8 mouse cellular contexts compared by ENCODE assay signal in genomic region chr7:132317036-132317541, GRCm38 (mm10). TPM values are rescaled to one million over a fixed set of nuclear protein-coding genes. Genes with fewer than 3 reads are reported as not detected.
DNase-seq lines count a peak whose midpoint lies in the region; ATAC-seq and TF ChIP-seq lines count a peak whose summit lies in the region.

Gene Chst15, minus strand, starts transcription at chr7:132317228.

- under 1% methylated on average over 34 of the region's 34 CpGs for WGBS in bone marrow, adult 2 months
- under 1% methylated on average over 34 of the region's 34 CpGs for WGBS in forebrain, embryonic 12.5 days
- under 1% methylated on average over 34 of the region's 34 CpGs for WGBS in lung, embryonic 14.5 days
- under 1% methylated on average over 34 of the region's 34 CpGs for WGBS in neural tube, embryonic 15.5 days

- no peaks in the 10 kb centered on the region for H3K9me3 ChIP-seq in forebrain, embryonic 12.5 days
- H3K9me3 ChIP-seq in lung, embryonic 14.5 days (ENCODE audit: low read depth, low read length) = no peaks in the 10 kb centered on the region
- H3K9me3 ChIP-seq in neural tube, embryonic 15.5 days (replicated peaks) = no peaks in the 10 kb centered on the region

- ATAC-seq in forebrain, embryonic 12.5 days (ENCODE audit: low FRiP score) = peak; percentile 54
- peak; percentile 69 to 74 for ATAC-seq in hematopoietic stem cell, adult 5-6 weeks (replicated peaks in 1 of 2; ENCODE audit: insufficient read depth in 1 of 2, low FRiP score in 2 of 2, low TSS enrichment in 1 of 2, low read depth in 1 of 2, poor library complexity in 2 of 2, severe bottlenecking in 2 of 2)
- peak; percentile 63 for ATAC-seq in lung, embryonic 14.5 days (ENCODE audit: insufficient read depth)
- peak; percentile 30 for ATAC-seq in neural tube, embryonic 15.5 days (ENCODE audit: low FRiP score)

- H3K4me1 ChIP-seq in bone marrow, adult 2 months (ENCODE audit: control insufficient read depth, insufficient read depth, low read length) = peaks cover 10% of the 10 kb centered on the region; the same call in 1 of the 2 replicates
- H3K4me1 ChIP-seq in forebrain, embryonic 12.5 days = peaks cover 40% of the 10 kb centered on the region
- H3K4me1 ChIP-seq in lung, embryonic 14.5 days (ENCODE audit: insufficient read depth) = peaks cover 17% of the 10 kb centered on the region
- peaks cover 49% of the 10 kb centered on the region for H3K4me1 ChIP-seq in neural tube, embryonic 15.5 days

- peak within 1 kb of the TSS; percentile 97 for H3K4me2 ChIP-seq in forebrain, embryonic 12.5 days
- peak within 1 kb of the TSS; percentile 99 for H3K4me2 ChIP-seq in lung, embryonic 14.5 days
- H3K4me2 ChIP-seq in neural tube, embryonic 15.5 days = peak within 1 kb of the TSS; percentile 81

- TF ChIP-seq POLR2A in bone marrow, adult 2 months (IDR thresholded peaks at IDR 0.05; ENCODE audit: borderline replicate concordance, control insufficient read depth, low read depth, low read length) = peak; percentile 65; the same call in 1 of the 2 replicates

- no peak for TF ChIP-seq CTCF in bone marrow, adult 2 months (IDR thresholded peaks at IDR 0.05; ENCODE audit: control insufficient read depth, insufficient read depth, low read length)
- TF ChIP-seq CTCF in lung, embryonic 14.5 days (IDR thresholded peaks at IDR 0.05; ENCODE audit: low read depth) = no peak; the same call in none of the 2 replicates

- peak within 1 kb of the TSS; percentile 98 for H3K27ac ChIP-seq in bone marrow, adult 2 months (ENCODE audit: control insufficient read depth, insufficient read depth, low read depth, low read length, poor library complexity)
- H3K27ac ChIP-seq in forebrain, embryonic 12.5 days = peak within 1 kb of the TSS; percentile 88
- peak within 1 kb of the TSS; percentile 77 for H3K27ac ChIP-seq in lung, embryonic 14.5 days (ENCODE audit: low read depth)
- H3K27ac ChIP-seq in neural tube, embryonic 15.5 days (replicated peaks) = peak within 1 kb of the TSS; percentile 90

- DNase-seq in CD8-positive naive resting alpha-beta T cell, adult 2 months (ENCODE audit: low read depth in 2 of 2, low spot score in 2 of 2) = peak; percentile 63 to 66
- no peak for DNase-seq in layer of hippocampus, adult 8-10 months (ENCODE audit: low spot score in 2 of 2)
- DNase-seq in lung, embryonic 14.5 days = peak; percentile 80
- DNase-seq in thymus, postnatal 0 days (ENCODE audit: low spot score) = peak; percentile 81

- peak within 1 kb of the TSS; percentile 80 for H3K9ac ChIP-seq in forebrain, embryonic 12.5 days
- peak within 1 kb of the TSS; percentile 82 for H3K9ac ChIP-seq in lung, embryonic 14.5 days
- peak within 1 kb of the TSS; percentile 75 for H3K9ac ChIP-seq in neural tube, embryonic 15.5 days (replicated peaks)

- peaks cover 7% of the 10 kb centered on the region; the same call in 1 of the 2 replicates for H3K27me3 ChIP-seq in forebrain, embryonic 12.5 days
- no peaks in the 10 kb centered on the region for H3K27me3 ChIP-seq in lung, embryonic 14.5 days (ENCODE audit: insufficient read depth, low read length)
- H3K27me3 ChIP-seq in neural tube, embryonic 15.5 days (replicated peaks) = no peaks in the 10 kb centered on the region

- no peaks in the 10 kb centered on the region for H3K36me3 ChIP-seq in forebrain, embryonic 12.5 days (replicated peaks)
- H3K36me3 ChIP-seq in lung, embryonic 14.5 days (ENCODE audit: insufficient read depth) = no peaks in the 10 kb centered on the region
- H3K36me3 ChIP-seq in neural tube, embryonic 15.5 days = no peaks in the 10 kb centered on the region

- H3K4me3 ChIP-seq in bone marrow, adult 2 months (replicated peaks; ENCODE audit: control insufficient read depth, low read depth, low read length) = peak within 1 kb of the TSS; percentile 91
- H3K4me3 ChIP-seq in forebrain, embryonic 12.5 days (replicated peaks) = peak within 1 kb of the TSS; percentile 79
- H3K4me3 ChIP-seq in lung, embryonic 14.5 days (ENCODE audit: low read depth, low read length) = peak within 1 kb of the TSS; percentile 78
- H3K4me3 ChIP-seq in neural tube, embryonic 15.5 days (replicated peaks) = peak within 1 kb of the TSS; percentile 87

RNA-seq across cellular contexts. Expression of gene Chst15, which starts in this region (rescaled TPM):
- polyA plus RNA-seq in bone marrow, adult 2 months (2011; ENCODE audit: insufficient read depth, insufficient read length, low replicate concordance, missing spikeins) = 14.3 and 34.6 TPM in 2 replicates
- polyA plus RNA-seq in forebrain, embryonic 12.5 days (2016; fragmentation: Nextera tagmentation; extraction: Ambion mirVana) = 13.8 and 15.6 TPM in 2 replicates
- total RNA-seq in hematopoietic stem cell, adult 5-6 weeks (2017) = 14.7 and 14.9 TPM in 2 replicates
- total RNA-seq in layer of hippocampus, adult 8-10 months (2022) = 10 to 100 TPM; 43.0 to 51.0 (median 47.8) TPM
- polyA plus RNA-seq in lung, embryonic 14.5 days (2014; fragmentation: Nextera tagmentation; extraction: Ambion mirVana) = 17.1 and 18.3 TPM in 2 replicates
- polyA plus RNA-seq in neural tube, embryonic 15.5 days (2015; fragmentation: Nextera tagmentation; extraction: Ambion mirVana) = 17.1 and 19.7 TPM in 2 replicates
- 5.9 and 8.2 TPM in 2 replicates for polyA plus RNA-seq in thymus, postnatal 0 days (2015; fragmentation: Nextera tagmentation; extraction: Ambion mirVana)

Comparison
In these comparisons a context has a peak if more than half of its experiments do, and no peak if none do; other contexts are left out.
1. DNase-seq: peak in CD8-positive naive resting alpha-beta T cell, adult 2 months (2 of 2), lung, embryonic 14.5 days (single experiment) and thymus, postnatal 0 days (single experiment); none in layer of hippocampus, adult 8-10 months (0 of 2).
2. Peak in every context shown above with its lines, with median percentiles within 50 percentile points of each other: H3K27ac ChIP-seq, H3K4me3 ChIP-seq, ATAC-seq, H3K4me2 ChIP-seq and H3K9ac ChIP-seq.